Mouse (Mus musculus) erythroblast, embryonic 14.5 days (primary cell): ENCODE measurements around the gene Msln.

Source experiments
- GATA1 ChIP-seq: IDR thresholded peaks from 2 replicates; pipeline ENCODE4 v1.6.1; 2012; ENCODE audit warnings: low read length, inconsistent platforms, mixed read lengths
- TAL1 ChIP-seq: IDR thresholded peaks from 3 replicates; pipeline ENCODE4 v1.6.1; 2012; ENCODE audit warnings: low read length, inconsistent platforms, mixed read lengths

DNA sequence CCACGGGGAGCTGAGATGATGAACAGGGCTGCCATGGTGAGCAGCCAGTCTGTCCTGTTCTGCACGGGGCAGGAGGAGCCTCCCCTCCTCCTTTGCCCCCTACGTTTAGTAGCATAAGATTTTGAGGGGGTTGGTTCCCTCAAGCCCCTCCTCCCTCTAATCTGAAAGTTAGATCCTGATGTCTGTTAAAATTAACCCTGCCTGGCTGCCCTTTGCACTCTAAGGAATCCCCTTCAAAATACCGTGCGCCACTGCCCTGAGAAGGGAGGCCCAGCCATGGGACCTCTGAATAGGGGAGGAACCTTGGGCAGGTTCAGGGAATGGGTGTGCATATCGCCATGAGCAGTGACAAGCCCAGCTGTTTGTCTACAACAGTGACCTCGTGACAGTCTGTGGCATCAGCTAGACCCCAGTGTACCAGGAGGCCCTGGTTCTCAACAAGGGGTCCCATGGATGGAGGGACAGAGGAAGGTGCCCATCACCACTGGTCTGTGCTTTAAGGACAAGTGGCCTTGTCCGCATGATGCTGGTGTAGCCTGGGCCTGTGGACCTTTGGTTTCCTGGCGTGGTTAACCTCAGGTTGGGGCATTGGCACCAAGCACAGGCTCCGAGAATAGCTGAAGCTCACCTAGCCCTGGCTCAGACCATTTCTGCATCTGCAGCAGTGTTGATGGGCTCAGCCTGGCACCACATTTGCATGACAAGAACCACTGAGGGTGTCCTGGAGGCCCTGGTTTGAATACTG, 21.3 kb upstream of the Msln start:
- no peak for TF ChIP-seq GATA1
- no peak for TF ChIP-seq TAL1
